Mouse (Mus musculus): ENCODE measurements at regions not wholly inside any gene's neighbourhood (a gene's known extent, or its start where the extent isn't known, plus 50 kb on each side); places are given as distances from the start of the nearest gene placed in this dataset.

DNA sequence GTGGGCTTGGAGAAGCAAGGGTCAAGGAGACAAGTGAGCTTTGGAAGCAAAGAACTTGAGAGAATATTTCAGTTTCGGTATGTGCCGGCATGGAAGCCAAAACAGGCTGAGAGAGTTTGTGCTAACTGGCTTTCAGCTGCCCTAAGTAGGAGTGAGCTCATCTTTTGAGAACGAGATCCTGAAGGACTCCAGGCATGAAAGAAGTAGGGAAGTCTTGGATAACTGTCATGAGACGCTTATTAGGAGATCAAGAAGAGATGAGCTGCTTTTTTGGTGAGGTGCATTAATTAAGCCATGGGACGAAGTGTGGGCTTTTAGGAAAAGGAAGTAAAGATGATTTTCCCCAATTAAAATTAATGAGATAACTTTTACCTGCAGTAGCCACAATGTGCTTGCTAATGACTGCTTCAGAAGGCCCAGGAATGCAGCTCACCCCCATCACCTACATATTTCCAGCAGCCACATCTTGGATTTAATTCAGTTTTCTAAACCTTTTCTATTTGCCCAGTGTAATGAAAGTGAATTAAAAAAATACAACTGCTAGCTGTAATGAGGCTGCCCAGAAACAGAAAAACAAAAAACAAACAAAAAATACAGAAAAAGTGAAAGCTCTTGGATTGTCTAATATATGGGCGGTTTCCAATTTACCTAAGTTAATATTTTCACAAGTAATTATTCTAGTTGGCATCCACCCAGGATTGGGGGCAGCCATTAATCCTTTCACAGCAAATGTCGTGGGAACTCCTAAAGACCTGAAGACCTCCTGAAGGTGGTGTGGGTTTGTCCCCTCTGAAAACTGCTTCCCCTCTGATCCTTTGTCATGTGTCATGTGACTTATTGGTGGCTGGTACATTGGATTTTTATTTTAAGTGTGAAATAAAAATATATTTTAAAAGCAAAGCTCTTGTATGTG lies 204.7 kb upstream of the Slc39a10 start:
- no peak for DNase-seq (ENCODE audit: low read depth, low spot score)

DNA sequence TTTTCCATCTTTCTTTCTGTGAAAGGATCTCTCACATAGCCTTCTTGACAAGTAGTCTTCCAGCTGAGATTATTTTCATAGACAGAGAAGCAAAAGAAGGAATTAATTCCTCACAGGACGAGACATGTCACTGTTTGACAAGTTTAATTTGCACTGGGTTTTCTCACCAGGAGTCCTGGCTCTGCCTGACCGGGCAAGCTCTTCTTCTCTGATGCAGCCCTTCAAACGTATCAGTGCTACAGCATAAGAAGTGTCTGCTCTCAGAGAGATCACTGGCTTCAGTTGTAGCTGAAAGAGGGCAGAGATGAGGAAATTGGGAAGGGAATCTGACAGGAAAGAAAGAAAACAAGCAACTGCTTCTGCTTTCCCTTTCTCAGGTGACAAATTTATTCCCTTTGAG lies 201.8 kb upstream of the Slc39a10 start:
- no peak for DNase-seq (ENCODE audit: low read depth, low spot score)

DNA sequence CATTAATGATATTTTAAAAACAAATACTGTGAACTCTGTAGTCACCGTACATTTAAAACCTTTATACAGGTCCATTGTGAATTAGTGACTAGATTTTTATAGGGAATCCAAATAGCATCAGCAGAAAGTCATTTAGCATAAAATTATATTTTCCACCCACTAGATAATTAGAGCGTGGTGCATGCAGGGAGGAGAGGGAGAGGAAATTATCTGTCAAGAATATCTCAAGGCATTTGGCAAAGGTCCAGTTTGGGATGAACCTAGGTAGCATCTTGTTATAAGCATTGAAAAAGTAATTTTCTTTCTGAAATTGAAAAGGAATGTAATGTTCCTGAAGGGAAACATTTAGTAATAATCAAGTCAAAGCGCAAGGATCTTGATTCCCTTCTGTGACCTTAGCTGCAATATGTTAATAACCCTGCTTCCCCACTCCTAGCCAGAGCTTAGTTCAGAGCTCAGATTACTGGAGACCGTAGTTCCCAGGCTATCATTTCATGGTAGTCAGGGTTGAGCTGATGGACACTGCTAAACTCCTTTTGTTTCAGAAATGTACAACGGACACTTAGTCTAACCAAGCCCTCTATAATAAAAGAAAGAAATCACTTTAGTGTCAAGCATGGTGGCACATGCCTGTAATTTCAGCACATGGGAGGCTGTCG lies 200.8 kb upstream of the Slc39a10 start:
- peak; percentile 66 for DNase-seq (ENCODE audit: low read depth, low spot score)

- DNase-seq (ENCODE audit: low read depth, low spot score), result no peak
These were observed 183.8 kb upstream of the Slc39a10 start for GRCm38 (mm10) chr1:47076423-47076822.

DNA sequence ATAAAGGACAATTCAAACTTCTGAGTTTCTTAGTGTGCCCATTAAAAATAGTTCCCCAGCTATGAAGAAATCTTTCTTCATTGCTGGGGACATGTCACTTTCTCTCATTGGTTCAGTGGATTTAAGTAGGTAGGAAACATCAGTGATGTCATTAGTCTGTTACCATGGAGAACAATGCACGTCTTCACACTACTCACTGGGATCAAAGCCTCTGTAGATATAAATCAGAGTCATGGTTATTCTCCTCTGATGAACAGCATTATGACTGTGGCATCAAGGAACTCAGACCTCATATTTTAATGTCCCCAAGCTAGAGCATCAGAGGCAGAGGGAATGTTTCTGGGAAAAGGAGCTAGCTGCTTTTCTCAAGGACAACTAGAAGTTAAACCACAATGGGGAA lies 165.5 kb upstream of the Slc39a10 start:
- DNase-seq (ENCODE audit: low read depth, low spot score), result no peak

DNA sequence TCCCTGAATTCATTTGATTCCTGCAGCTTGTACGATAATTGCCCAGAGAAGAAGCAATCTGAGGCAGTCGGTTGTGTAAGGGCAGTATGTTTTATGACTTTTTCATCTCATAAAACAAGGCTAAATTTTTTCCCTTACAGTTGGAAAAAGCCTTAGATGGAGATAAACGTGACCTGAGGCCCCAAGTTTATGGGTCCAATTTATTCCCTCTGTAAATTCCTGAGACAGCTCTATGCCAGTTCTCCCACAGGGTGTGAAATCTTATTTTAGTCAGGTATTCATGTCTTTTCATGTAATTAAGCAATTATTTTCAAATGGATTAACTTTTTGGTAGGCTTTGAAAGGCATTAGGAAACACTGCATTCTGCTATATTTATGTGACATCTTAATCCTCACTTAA lies 164.7 kb upstream of the Slc39a10 start:
- DNase-seq (ENCODE audit: low read depth, low spot score), result no peak

DNA sequence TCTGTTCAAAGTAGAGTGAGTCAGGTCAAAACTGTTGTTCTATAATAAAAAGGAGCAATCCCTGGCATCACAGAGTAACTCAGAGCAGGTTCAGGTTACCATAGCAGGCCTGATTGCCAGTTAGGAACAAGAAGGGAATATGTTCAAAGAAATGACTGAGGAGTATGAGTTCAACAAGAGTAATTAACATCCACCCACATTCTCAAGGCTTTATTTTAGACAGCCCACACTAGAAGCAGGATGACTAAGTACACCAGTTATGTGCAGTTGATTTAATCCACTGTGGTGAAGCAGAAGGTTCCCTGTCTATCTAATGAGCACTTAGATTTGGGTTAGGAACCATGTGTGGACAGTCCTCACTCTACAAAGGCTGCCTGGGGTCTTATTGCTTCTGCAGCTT lies 158.5 kb upstream of the Slc39a10 start:
- peak; percentile 69 for DNase-seq (ENCODE audit: low read depth, low spot score)

- peak; percentile 40 for DNase-seq (ENCODE audit: low read depth, low spot score)
These were observed 157.8 kb upstream of the Slc39a10 start for GRCm38 (mm10) chr1:47050492-47050891.

DNA sequence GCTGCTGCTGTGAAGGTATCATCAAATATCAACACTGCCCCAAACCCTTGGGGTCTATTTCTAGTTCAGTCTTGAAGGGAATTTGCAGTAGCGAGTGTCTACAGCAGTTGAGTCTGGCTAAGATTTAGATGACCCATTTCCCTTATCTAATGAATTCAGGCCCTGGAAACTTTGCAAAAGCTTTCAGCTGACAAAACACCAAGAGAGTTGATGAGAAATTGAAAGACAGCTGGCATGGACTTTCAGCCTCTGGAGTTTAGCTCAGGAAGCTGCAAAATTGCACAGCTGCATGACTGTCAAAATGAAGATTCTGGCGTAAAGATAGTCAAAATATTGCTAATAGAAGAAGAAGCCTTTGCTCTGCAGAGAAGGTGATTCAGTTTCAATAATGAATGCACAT lies 144.9 kb upstream of the Slc39a10 start:
- peak; percentile 39 for DNase-seq (ENCODE audit: low read depth, low spot score)

DNA sequence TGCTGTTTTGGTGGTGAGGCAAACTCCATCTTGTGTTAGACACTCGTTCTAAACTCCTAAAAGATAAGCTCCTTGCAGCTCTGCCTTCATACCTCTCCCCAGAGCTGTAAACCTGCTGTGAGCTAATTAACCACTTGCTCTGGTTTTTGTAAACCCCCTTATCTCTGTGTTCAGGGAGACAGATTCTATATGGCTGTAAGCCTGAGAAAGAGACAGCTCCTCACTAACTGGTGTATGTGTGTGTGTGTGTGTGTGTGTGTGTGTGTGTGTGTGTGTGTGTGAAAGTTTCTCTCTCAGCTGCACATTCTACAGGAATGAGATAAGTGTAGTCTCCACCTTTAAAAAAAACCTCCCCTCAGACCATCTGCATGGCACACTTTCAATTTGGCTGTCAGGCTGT lies 126.7 kb upstream of the Slc39a10 start:
- no peak for DNase-seq (ENCODE audit: low read depth, low spot score)

GRCm38 (mm10) chr1:47014526-47014925 lies 121.9 kb upstream of the Slc39a10 start:
- no peak for DNase-seq (ENCODE audit: low read depth, low spot score)

DNA sequence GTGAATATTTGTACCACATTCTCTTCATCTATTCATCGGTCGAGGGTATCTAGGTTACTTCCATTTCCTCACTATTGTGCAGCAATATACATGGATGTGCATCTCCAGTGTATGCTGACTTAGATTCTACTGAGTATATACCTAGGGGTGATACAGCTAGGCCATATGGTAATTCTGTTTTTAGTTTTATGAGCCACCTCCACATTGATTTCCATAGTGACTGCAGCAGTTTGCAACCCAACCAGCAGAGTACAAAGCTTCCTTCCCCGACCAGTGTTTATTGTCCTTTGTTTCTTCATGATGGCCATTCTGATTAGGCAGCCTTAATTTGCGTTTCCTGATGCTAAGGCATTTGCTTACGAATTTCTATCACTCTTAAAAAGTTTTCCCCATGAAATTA lies 111.1 kb upstream of the Slc39a10 start:
- DNase-seq (ENCODE audit: low read depth, low spot score), result peak; percentile 59

DNA sequence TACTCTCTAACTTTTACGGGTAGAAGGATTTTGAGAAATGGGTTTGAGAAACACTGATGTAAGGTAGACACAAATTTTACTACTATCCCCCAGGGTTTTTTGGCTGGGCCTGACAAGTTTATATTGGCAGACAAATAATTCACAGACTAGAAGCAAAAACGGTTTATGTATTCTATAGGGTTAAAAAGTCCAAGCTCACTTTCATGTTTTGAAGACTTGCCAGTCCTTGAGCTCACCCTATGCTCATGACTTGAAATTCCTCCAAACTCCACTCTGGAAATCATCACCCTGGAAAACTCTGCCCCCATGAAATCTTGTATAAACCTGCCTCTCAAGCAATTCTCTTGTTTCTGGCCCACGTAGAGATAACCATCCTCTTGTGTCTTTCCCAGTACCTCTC lies 106.7 kb upstream of the Slc39a10 start:
- peak; percentile 32 for DNase-seq (ENCODE audit: low read depth, low spot score)

- peak; percentile 37 for DNase-seq (ENCODE audit: low read depth, low spot score)
These were observed 93.3 kb upstream of the Slc39a10 start for GRCm38 (mm10) chr1:46985978-46986377.

DNA sequence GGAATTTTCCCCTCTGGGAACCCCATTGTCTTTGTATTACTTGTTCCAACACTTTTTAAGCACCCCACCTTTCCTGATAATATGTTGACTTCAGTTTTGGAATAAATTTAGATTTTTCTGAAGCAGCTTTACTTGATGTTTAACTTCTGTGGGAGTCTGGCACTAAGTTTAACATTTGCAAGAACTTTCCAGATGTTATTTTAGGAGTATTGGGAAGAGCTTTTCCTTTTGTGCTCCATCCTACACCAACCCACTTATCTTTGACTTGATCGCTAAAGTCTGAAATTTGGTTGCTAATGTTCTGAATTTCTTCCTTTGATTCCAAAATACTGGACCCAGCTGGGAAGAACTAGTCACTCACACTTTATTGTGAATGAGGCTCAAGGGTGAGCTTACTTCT lies 90.4 kb upstream of the Slc39a10 start:
- DNase-seq (ENCODE audit: low read depth, low spot score), result peak; percentile 77

- peak; percentile 61 for DNase-seq (ENCODE audit: low read depth, low spot score)
These were observed 77.8 kb upstream of the Slc39a10 start for GRCm38 (mm10) chr1:46970470-46970869.

- DNase-seq (ENCODE audit: low read depth, low spot score), result no peak
These were observed 75.7 kb upstream of the Slc39a10 start for GRCm38 (mm10) chr1:46968361-46968760.

GRCm38 (mm10) chr1:46966917-46967266 lies 74.2 kb upstream of the Slc39a10 start:
- DNase-seq (ENCODE audit: low read depth, low spot score), result peak; percentile 12

DNA sequence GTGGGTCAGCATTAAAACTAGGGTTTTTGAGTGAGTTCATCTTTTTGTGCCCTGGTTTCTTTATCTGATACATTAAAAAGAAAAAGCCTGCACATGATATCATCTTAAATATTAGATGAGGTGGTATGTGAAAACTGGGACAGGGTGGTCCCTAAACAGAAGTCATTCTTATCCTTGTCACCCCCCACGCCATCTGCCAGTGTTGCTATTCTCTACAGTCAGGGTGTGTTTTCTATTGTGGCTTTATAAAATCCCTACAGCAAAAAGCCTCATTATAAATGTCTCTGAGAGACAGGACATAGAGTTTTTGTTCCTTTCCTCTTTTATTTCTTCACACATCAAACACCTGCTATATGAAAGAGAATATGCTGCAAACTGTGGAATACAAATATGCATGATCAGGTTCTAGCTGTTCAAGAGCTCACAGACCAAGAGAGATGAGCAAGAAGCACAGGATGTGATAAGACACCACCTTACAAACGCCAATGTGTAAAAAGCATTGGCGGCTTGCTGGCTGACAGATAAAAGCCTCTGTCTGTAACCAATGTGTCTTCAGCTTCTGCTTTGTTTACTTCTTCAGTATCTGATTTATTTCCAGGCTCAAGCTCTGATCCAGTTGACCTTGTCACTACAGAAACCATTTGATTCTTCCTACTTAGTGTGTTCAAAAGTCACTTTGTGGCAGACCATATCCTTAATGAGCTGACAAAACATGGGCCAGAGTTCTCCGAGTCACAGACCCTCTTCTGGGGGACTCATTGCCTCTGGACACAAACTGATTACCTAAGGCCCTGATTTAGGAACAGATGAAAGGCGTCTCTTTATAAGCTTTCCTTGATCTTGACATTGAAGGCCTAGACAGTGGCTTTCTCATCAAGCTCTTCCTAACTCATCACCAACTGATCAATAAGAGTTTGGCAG lies 73.6 kb upstream of the Slc39a10 start:
- peak; percentile 59 for DNase-seq (ENCODE audit: low read depth, low spot score)

DNA sequence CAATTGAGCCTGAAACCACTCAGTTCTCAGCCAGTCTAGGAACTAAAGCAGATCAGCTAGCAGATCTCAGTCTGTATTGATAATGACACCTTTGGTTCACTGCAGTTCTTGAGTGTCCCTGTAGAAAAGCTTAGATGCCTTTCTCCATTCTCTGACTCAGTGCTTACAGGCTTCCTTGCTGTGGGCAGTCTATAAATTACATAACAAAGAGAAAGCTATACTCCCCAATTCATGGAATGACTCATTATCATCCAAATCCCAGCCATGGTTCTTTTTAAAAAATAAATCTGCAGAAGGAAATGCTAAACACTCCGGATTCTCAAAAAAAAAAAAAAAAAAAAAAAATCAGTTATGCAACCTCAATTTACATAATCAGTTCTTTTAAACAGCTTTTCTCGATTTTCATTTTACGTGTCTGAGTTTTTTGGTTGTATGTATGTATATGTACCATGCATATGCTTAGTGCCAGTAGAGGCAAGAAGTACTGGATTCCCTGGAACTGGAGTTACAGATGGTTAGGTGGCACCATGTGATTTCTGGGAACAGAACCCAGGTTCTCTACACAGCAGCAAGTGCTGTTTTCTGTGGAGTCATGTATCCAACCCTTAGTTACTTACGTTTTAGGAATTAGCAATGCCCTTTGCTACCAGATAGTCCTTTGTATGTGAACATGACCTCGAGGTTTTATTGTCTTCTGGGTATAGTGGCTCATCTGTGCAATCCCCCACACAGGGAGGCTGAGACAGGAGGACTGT lies 71.5 kb upstream of the Slc39a10 start:
- DNase-seq (ENCODE audit: low read depth, low spot score), result peak; percentile 78

All from brain, adult 2 months (tissue).